Mouse (Mus musculus) urinary bladder, adult 18-20 months (tissue): ENCODE measurements around the gene Vps8.

ENCODE experiments used
- DNase-seq, 2 experiments: peaks; one replicate each; pipeline ENCODE4 v3.0.0; 2022; ENCODE audit warnings: low spot score in 2 of 2, mixed read lengths in 2 of 2

Vps8 gene

GRCm38 (mm10) chr16:21549751-21550150 is 126.8 kb downstream of the Vps8 start:
- DNase-seq = no peak

DNA sequence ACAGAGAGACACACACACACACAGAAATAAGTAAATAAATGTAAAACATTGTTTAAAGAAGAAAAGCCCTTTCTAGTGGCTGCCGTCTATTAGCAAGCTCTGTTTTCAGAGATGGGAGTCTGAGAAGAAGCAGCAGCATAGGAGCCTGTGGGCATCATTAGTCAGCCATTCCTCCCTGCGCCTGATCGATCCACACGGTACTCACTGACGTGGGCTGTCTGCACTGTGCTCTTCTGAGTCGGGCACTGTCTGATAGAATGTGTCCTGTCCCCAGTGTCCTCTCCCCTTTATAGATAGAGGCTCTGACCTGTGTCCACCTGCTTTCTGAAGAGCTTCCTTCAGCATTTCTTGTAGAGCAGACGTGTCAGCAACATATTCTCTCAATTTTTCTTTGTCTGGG is 127.5 kb downstream of the Vps8 start:
- DNase-seq = no peak

DNA sequence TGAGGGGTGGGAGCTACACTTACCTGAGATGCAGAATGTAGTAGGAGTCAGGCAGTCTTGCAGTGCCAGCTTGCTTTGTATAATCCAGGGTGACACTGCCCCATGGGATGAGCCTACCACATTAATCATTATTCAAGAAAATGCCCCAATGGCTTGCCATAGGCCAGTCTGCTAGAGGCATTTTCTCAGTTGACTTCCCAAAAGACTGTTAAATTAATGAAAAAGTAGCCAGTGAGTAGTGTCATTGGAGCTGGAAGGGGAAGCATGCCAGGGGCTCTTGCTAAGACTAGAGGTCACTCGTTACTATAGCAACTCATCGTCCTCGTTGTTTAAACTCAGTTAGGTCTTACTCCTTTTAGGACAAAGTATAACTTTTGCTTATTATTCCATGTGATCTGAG is 130.6 kb downstream of the Vps8 start:
- no peak for DNase-seq

DNA sequence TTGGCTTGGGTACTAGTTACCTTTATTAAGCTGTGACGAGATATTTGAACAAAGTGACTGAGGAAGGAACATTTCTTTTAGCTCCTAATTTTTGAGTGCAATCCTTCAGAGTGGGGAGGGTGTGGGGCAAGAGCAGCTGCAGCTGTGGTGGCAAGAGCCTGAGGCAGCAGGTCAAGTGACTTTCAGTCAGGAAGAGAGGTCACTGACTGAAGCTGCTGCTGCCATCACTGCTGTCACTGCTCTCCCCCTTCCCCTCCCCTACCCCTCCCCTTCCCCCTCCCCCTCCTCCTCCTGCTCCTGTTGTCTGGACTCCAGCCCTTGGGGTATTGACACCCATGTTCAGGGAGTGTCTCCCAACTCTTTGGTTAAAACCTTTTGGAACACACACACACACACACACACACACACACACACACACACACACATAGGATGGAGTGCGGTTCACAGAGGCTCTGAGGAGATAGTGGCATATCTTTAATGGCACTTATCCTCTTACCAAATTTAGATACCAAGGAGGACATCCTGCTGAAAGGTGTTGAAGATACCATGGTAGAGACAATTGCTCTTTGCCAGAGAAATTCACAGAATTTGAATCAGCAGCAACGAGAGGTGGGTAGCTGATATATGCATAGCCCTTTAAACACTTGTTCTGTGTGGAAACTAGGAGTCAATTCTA is 139.8 kb downstream of the Vps8 start:
- DNase-seq = no peak

GRCm38 (mm10) chr16:21563322-21563721 is 140.4 kb downstream of the Vps8 start:
- no peak for DNase-seq

GRCm38 (mm10) chr16:21567093-21567492 is 144.2 kb downstream of the Vps8 start:
- no peak for DNase-seq

DNA sequence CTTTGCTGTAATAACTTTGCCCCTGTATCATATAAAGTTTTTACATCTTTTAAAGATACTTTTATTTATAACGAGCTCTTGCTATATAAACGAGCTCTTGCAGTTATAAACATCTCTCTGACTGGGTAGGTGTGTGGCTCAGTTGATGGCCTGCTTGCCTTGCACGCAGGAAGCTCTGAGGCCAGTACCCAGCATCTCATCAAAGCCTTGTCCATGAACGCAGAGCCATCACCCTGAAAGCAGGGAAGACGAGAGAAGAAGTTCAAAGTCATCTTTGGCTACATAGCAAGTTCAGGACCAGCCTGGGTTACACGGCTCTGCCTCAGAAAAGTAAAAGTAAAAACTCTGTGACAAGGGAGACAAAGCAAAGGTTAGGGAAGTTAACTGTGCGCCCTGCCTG is 147.0 kb downstream of the Vps8 start:
- DNase-seq = no peak

- no peak for DNase-seq
Observed at GRCm38 (mm10) chr16:21570786-21571185, 147.9 kb downstream of the Vps8 start.

DNA sequence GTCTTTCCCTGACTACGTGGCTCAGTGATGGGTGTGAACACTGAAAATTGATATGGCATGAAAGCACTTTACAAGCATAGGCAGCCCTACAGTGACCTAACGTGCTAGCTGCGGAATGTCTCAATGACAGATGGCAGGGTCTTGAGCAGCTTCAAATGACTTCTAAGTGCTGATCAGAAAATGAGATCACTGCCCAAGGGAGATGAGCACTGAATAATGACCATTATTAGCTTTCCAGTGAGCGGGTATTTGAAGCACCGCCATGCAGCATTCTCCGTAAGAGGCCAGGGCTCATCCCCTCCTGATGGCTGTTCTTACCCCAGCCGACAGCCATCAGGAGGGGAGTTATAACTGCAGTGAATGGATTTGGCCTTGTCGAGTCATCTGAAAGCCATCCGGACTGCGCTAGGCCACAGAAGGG is 153.1 kb downstream of the Vps8 start:
- DNase-seq = no peak

- DNase-seq = no peak
Observed at GRCm38 (mm10) chr16:21589110-21589509, 166.2 kb downstream of the Vps8 start.

DNA sequence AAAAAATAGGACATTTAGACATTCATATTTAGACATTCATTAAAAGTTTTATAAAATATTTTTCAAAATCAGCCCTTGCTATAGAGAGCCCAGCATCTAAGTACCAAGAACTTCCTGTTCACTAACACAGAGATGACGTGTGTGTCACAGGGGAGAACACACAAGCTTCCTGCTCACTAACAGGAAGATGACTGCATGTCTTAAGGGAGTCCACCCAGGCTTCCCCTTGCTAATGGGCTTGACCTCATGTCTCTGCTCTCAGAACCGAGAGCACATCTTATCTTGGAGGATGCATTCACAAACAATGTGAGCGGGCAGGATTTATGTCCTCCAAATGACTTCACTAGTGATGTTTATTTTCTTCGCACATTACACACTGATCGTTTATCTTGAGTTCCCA is 167.9 kb downstream of the Vps8 start:
- no peak for DNase-seq

GRCm38 (mm10) chr16:21591511-21591910 is 168.6 kb downstream of the Vps8 start:
- DNase-seq = no peak

DNA sequence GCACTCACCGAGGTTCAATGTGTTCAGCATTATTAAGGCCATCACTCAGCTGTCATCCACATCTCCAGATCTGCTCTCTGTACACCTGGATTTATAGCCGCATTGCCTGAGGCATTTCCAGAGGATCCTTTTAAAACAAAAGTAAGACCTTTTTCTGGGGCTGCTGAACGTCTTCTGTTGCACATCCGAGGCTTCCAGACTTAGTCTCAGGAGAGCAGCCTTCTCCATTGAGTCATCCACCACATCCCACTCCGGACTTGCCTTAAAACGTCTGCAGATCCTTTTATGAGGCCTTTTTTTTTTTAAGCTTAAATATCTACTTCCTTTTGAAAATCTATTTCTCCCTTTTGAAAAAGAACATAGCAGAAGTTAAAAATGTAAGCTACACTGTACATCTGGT is 172.6 kb downstream of the Vps8 start:
- no peak for DNase-seq

DNA sequence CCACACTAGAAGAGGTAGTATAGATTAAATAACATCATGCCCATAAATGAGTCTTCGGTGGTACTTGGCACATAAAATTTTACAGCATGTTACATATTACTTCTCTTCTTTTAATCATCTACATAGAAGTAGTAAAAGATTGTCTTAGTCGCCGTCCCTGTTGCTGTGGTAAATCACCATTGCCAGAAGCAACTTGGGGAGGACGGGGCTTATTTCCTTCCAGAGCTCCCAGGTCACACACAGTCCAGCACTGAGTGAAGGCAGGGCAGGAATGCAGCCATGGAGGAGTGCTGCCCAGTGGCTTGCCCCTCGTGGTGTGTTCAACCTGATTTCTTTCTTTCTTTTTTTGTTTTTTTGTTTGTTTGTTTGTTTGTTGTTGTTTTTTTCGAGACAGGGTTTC is 181.4 kb downstream of the Vps8 start:
- no peak for DNase-seq

DNA sequence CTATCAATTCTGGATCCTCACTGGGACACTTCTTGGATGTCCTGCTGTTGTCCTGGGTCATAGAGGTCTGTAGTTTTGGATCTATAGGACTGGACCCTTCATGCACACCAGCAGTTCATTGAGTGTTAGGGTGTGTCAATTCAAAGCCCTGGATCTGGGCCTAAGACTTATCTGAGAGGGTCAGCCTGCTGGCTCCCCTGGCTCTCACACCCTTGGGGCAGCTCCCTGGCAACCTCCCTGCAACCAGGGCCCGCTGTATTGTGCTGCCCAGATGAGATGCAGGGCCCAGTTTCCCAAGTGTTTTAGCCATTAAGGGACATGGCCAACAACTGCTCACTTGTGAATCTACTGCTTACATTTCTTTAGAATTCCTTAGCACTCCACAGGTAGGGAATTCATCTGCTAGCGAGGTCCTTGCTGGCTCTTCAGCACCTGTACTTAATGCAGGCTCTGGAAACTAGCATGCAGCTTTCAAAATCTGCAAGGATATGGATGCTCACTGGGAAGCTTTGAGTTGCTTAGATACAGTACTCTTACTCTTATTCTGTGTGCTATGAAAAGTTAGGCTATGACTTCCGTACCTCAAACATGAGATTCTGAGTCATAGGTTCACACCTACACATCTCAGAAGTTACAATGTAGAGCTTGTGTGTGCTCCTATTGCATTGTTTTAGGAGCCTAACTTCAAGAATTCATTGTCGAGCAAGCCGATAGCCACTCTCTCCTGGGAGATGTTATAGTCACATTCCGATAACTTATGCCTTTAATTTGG is 183.5 kb downstream of the Vps8 start:
- DNase-seq = no peak

- no peak for DNase-seq
Observed at GRCm38 (mm10) chr16:21607021-21607650, 184.2 kb downstream of the Vps8 start.

GRCm38 (mm10) chr16:21607651-21608040 is 184.7 kb downstream of the Vps8 start:
- no peak for DNase-seq

GRCm38 (mm10) chr16:21608176-21608865 is 185.4 kb downstream of the Vps8 start:
- DNase-seq = no peak

GRCm38 (mm10) chr16:21610473-21610872 is 187.6 kb downstream of the Vps8 start:
- DNase-seq = no peak

- DNase-seq = no peak
Observed at GRCm38 (mm10) chr16:21615802-21616201, 192.9 kb downstream of the Vps8 start.

DNA sequence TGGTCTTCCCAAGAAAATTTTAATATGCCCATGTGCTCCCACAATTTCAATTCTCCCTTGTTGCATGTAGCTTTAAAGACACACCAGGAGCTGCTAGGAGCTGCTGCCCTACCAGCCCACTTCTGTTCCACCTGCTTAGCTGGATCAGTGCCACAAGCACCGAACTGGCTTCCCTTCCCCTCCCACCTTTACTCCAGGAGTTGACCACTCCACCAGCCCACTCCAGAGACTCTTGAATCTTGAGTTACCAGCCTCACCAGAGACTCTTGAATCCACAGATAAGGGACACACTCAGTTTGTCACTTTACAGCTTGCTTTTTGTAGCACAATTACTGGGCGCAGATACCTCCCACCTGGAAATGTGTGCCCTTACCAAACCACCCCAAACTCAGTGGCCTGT is 197.7 kb downstream of the Vps8 start:
- no peak for DNase-seq
